In the genomic region with DNA sequence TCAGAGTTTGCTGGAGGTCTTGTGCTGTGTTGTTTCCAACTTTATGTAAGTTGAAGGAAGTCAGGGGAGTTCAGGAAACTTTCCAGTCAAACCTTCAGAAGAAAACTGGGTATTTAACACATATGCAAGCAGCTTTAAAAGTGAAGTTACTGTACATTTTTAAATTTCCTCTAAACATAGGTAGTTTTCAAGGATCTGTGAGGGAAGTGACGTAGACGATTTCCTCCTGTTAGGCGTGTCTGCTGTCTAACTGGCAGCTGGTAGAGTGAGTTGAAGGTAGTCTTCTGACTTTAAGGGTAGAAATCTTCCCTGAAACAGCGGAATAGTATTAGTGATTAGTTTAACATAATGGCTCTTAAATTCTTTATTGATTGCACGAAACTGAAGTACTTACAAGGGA, we compare ENCODE assay signal across 10 mouse cellular contexts. TPM values are rescaled to one million over a fixed set of nuclear protein-coding genes. Genes with fewer than 3 reads are reported as not detected.
A peak's percentile ranks its signal among the peaks of the same experiment; 100 is the strongest.
DNase-seq lines count a peak whose midpoint lies in the region; ATAC-seq and TF ChIP-seq lines count a peak whose summit lies in the region.
"Had no signal": no experiment of that assay in that cellular context is flagged by ENCODE, and none has a peak within 500 bp of the region (broad histone marks: within the 10 kb centered on the region; RNA-seq: fewer than 3 reads in every experiment).

No protein-coding gene starts in this region.

- intact Hi-C loops in heart, postnatal 10 days (cut with DNase I), result no loop called here

- peaks cover 71% of the 10 kb centered on the region for H3K4me1 ChIP-seq in heart, embryonic 13.5 days
- peaks cover 30% of the 10 kb centered on the region for H3K4me1 ChIP-seq in forebrain, embryonic 16.5 days (replicated peaks; ENCODE audit: control insufficient read depth, insufficient read depth, low read length)
- peaks cover 69% of the 10 kb centered on the region for H3K4me1 ChIP-seq in midbrain, embryonic 10.5 days

- peak overlapping the region; percentile 62 for H3K4me2 ChIP-seq in heart, embryonic 13.5 days
- peak overlapping the region; percentile 36; the same call in 1 of the 2 replicates for H3K4me2 ChIP-seq in forebrain, embryonic 16.5 days (ENCODE audit: low read length)

- DNase-seq in heart, postnatal 10 days, result no peak
- DNase-seq in midbrain, embryonic 10.5 days (ENCODE audit: low spot score), result no peak
- DNase-seq in layer of hippocampus, adult 2 months (ENCODE audit: low spot score in 2 of 2), result no peak
- no peak for DNase-seq in right cerebral cortex, postnatal 14 days
- no peak for DNase-seq in cerebellum, postnatal 36 days
- DNase-seq: cerebellum, adult 18-20 months had no signal

- H3K9ac ChIP-seq in heart, embryonic 13.5 days, result no peak overlapping the region
- H3K9ac ChIP-seq in forebrain, embryonic 16.5 days (replicated peaks; ENCODE audit: low read depth, low read length), result no peak overlapping the region

- no peak for ATAC-seq in heart, embryonic 13.5 days (ENCODE audit: extremely low read depth, insufficient number of reproducible peaks, low FRiP score, low TSS enrichment)
- peak; percentile 49 for ATAC-seq in CD4-positive, CD25-positive, alpha-beta regulatory T cell, adult 4 months
- ATAC-seq in forebrain, embryonic 16.5 days, result no peak

- no peak for TF ChIP-seq CTCF in layer of hippocampus, adult 2 months (conservative IDR thresholded peaks at IDR 0.05)

- peaks cover 18% of the 10 kb centered on the region for H3K36me3 ChIP-seq in heart, embryonic 13.5 days
- H3K36me3 ChIP-seq in forebrain, embryonic 16.5 days (ENCODE audit: control insufficient read depth, insufficient read depth), result no peaks in the 10 kb centered on the region
- peaks cover 50% of the 10 kb centered on the region for H3K36me3 ChIP-seq in midbrain, embryonic 10.5 days

- H3K27ac ChIP-seq in heart, embryonic 13.5 days (replicated peaks), result no peak overlapping the region
- no peak overlapping the region for H3K27ac ChIP-seq in forebrain, embryonic 16.5 days (ENCODE audit: low read length)
- H3K27ac ChIP-seq in midbrain, embryonic 10.5 days (replicated peaks), result no peak overlapping the region
- no peak overlapping the region for H3K27ac ChIP-seq in layer of hippocampus, adult 2 months

- 72% methylated on average over 5 of the region's 5 CpGs for WGBS in heart, embryonic 13.5 days
- 88% methylated on average over 5 of the region's 5 CpGs for WGBS in forebrain, embryonic 16.5 days
- 91% methylated on average over 5 of the region's 5 CpGs for WGBS in midbrain, embryonic 10.5 days

- H3K9me3 ChIP-seq in heart, embryonic 13.5 days, result no peaks in the 10 kb centered on the region
- H3K9me3 ChIP-seq in forebrain, embryonic 16.5 days (ENCODE audit: control insufficient read depth, low read length), result no peaks in the 10 kb centered on the region
- no peaks in the 10 kb centered on the region for H3K9me3 ChIP-seq in midbrain, embryonic 10.5 days (replicated peaks)

- no peaks in the 10 kb centered on the region for H3K27me3 ChIP-seq in heart, embryonic 13.5 days (replicated peaks)
- H3K27me3 ChIP-seq in forebrain, embryonic 16.5 days (replicated peaks; ENCODE audit: control insufficient read depth, insufficient read depth, low read length), result no peaks in the 10 kb centered on the region
- no peaks in the 10 kb centered on the region for H3K27me3 ChIP-seq in midbrain, embryonic 10.5 days (ENCODE audit: low read depth, poor library complexity, severe bottlenecking)

- H3K4me3 ChIP-seq in heart, embryonic 13.5 days, result peak overlapping the region; percentile 21
- no peak overlapping the region for H3K4me3 ChIP-seq in forebrain, embryonic 16.5 days (replicated peaks; ENCODE audit: low read length)
- peak overlapping the region; percentile 40 for H3K4me3 ChIP-seq in midbrain, embryonic 10.5 days
- no peak overlapping the region; the same call in 1 of the 2 replicates for H3K4me3 ChIP-seq in layer of hippocampus, adult 2 months

RNA-seq across cellular contexts. Expression of a gene that starts 5.2 kb away (rescaled TPM):
- 14.7 and 16.3 TPM in 2 replicates for polyA plus RNA-seq in heart, embryonic 13.5 days (2015; fragmentation: Nextera tagmentation; extraction: Ambion mirVana)
- 10 to 100 TPM; 25.9 to 26.9 TPM for total RNA-seq in heart, postnatal 10 days (2021)
- polyA plus RNA-seq in CD4-positive, CD25-positive, alpha-beta regulatory T cell, adult 4 months (2017; shearing (Covaris generic)), result 10 to 100 TPM; 60.4 to 66.0 TPM
- 30.8 and 32.3 TPM in 2 replicates for polyA plus RNA-seq in forebrain, embryonic 16.5 days (2015; fragmentation: Nextera tagmentation; extraction: Ambion mirVana)
- 30.6 and 39.9 TPM in 2 replicates for polyA plus RNA-seq in midbrain, embryonic 10.5 days (2016; fragmentation: Nextera tagmentation; extraction: Ambion mirVana)
- 10 to 100 TPM; 64.9 to 68.3 TPM for total RNA-seq in layer of hippocampus, adult 2 months (2021)

RNA-seq across cellular contexts. Expression of a gene that starts 49.7 kb away (rescaled TPM):
- polyA plus RNA-seq in heart, embryonic 13.5 days (2015; fragmentation: Nextera tagmentation; extraction: Ambion mirVana), result 4.8 and 7.3 TPM in 2 replicates
- 1 to 10 TPM; 2.1 to 2.2 TPM for total RNA-seq in heart, postnatal 10 days (2021)
- not detected for polyA plus RNA-seq in CD4-positive, CD25-positive, alpha-beta regulatory T cell, adult 4 months (2017; shearing (Covaris generic))
- 43.5 and 64.5 TPM in 2 replicates for polyA plus RNA-seq in forebrain, embryonic 16.5 days (2015; fragmentation: Nextera tagmentation; extraction: Ambion mirVana)
- polyA plus RNA-seq in midbrain, embryonic 10.5 days (2016; fragmentation: Nextera tagmentation; extraction: Ambion mirVana), result 7.6 and 8.4 TPM in 2 replicates
- total RNA-seq in layer of hippocampus, adult 2 months (2021), result 100 to 1,000 TPM; 111 to 113 TPM
- polyA plus RNA-seq: C2C12 had no signal

Comparison
In these comparisons a context has a peak if more than half of its experiments do, and no peak if none do; other contexts are left out.
1. H3K4me3 ChIP-seq: peak in heart, embryonic 13.5 days (single experiment) and midbrain, embryonic 10.5 days (single experiment); none in forebrain, embryonic 16.5 days (single experiment) and layer of hippocampus, adult 2 months (single experiment).